In the genomic region with DNA sequence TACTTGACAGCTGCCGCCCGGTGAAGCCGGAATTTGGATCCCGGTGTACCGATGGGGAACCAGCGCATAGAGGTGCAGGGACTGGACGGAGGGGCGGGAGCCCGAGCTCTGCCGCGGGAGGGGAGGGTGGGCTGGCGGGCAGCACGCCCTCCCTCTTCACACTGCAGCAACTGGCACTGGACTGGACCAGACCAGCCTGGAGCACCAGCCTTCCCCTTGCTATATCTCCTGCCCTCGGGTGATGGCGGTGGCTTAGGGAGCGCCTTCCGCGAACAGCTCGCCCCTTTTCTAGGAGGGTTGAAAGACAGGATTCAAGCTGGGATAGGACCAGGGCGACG, we compare ENCODE assay signal across 8 mouse cellular contexts. TPM values are rescaled to one million over a fixed set of nuclear protein-coding genes. Genes with fewer than 3 reads are reported as not detected.
DNase-seq lines count a peak whose midpoint lies in the region; ATAC-seq and TF ChIP-seq lines count a peak whose summit lies in the region.

No protein-coding gene starts in this region.

- H3K9me3 ChIP-seq in lung, embryonic 14.5 days (ENCODE audit: low read depth, low read length) = no peaks in the 10 kb centered on the region
- H3K9me3 ChIP-seq in forebrain, postnatal 0 days (ENCODE audit: low read length) = no peaks in the 10 kb centered on the region
- no peaks in the 10 kb centered on the region for H3K9me3 ChIP-seq in limb, embryonic 13.5 days
- no peaks in the 10 kb centered on the region for H3K9me3 ChIP-seq in midbrain, embryonic 16.5 days (replicated peaks; ENCODE audit: control insufficient read depth, low read length, poor library complexity, severe bottlenecking)

- peak; percentile 39 for DNase-seq in lung, embryonic 14.5 days
- DNase-seq in lung, adult 18-20 months = no peak
- peak; percentile 14 for DNase-seq in c-Kit-positive CD71-negative TER-119-negative erythroid progenitor cells, embryonic 14.5 days (ENCODE audit: low read depth)
- DNase-seq in forebrain, postnatal 0 days = no peak
- DNase-seq in thymus, postnatal 25 days = no peak
- DNase-seq in layer of hippocampus, adult 9-11 months = no peak

- peak overlapping the region; percentile 70 for H3K4me3 ChIP-seq in lung, embryonic 14.5 days (ENCODE audit: low read depth, low read length)
- peak overlapping the region; percentile 65 for H3K4me3 ChIP-seq in forebrain, postnatal 0 days (ENCODE audit: low read depth, low read length)
- H3K4me3 ChIP-seq in limb, embryonic 13.5 days = peak overlapping the region; percentile 78
- peak overlapping the region; percentile 84 for H3K4me3 ChIP-seq in midbrain, embryonic 16.5 days (ENCODE audit: low read depth, low read length)

- H3K4me1 ChIP-seq in lung, embryonic 14.5 days (ENCODE audit: insufficient read depth) = peaks cover 4% of the 10 kb centered on the region; the same call in 1 of the 2 replicates
- H3K4me1 ChIP-seq in forebrain, postnatal 0 days (ENCODE audit: insufficient read depth) = no peaks in the 10 kb centered on the region
- H3K4me1 ChIP-seq in limb, embryonic 13.5 days = peaks cover 12% of the 10 kb centered on the region
- H3K4me1 ChIP-seq in midbrain, embryonic 16.5 days (ENCODE audit: control insufficient read depth, insufficient read depth, low read length) = peaks cover 3% of the 10 kb centered on the region; the same call in 1 of the 2 replicates

- no peaks in the 10 kb centered on the region for H3K36me3 ChIP-seq in lung, embryonic 14.5 days (ENCODE audit: insufficient read depth)
- no peaks in the 10 kb centered on the region for H3K36me3 ChIP-seq in forebrain, postnatal 0 days (ENCODE audit: insufficient read depth)
- H3K36me3 ChIP-seq in limb, embryonic 13.5 days = no peaks in the 10 kb centered on the region
- no peaks in the 10 kb centered on the region for H3K36me3 ChIP-seq in midbrain, embryonic 16.5 days (ENCODE audit: control insufficient read depth, insufficient read depth, low read length)

- H3K4me2 ChIP-seq in lung, embryonic 14.5 days = peak overlapping the region; percentile 99
- H3K4me2 ChIP-seq in forebrain, postnatal 0 days (ENCODE audit: low read depth) = peak overlapping the region; percentile 86
- peak overlapping the region; percentile 92 for H3K4me2 ChIP-seq in limb, embryonic 13.5 days (replicated peaks)
- peak overlapping the region; percentile 95 for H3K4me2 ChIP-seq in midbrain, embryonic 16.5 days (ENCODE audit: low read length)

- H3K9ac ChIP-seq in lung, embryonic 14.5 days = peak overlapping the region; percentile 54
- H3K9ac ChIP-seq in forebrain, postnatal 0 days = peak overlapping the region; percentile 59
- H3K9ac ChIP-seq in limb, embryonic 13.5 days = peak overlapping the region; percentile 66
- peak overlapping the region; percentile 75 for H3K9ac ChIP-seq in midbrain, embryonic 16.5 days (ENCODE audit: low read depth, low read length)

- TF ChIP-seq CTCF in lung, embryonic 14.5 days (IDR thresholded peaks at IDR 0.05; ENCODE audit: low read depth) = no peak; the same call in 1 of the 2 replicates
- 0 out of 2 replicates have a peak, but pooled peaks have one; percentile 13 for TF ChIP-seq CTCF in forebrain, postnatal 0 days (IDR thresholded peaks at IDR 0.05; ENCODE audit: low read depth)

- H3K27ac ChIP-seq in lung, embryonic 14.5 days (ENCODE audit: low read depth) = no peak overlapping the region
- no peak overlapping the region for H3K27ac ChIP-seq in forebrain, postnatal 0 days (ENCODE audit: low read depth, low read length)
- no peak overlapping the region for H3K27ac ChIP-seq in limb, embryonic 13.5 days
- H3K27ac ChIP-seq in midbrain, embryonic 16.5 days (ENCODE audit: low read length) = 0 out of 2 replicates have a peak overlapping the region, but pooled peaks have one; percentile 53

- peak; percentile 74 for ATAC-seq in lung, embryonic 14.5 days (ENCODE audit: insufficient read depth)
- ATAC-seq in forebrain, postnatal 0 days = peak; percentile 68
- ATAC-seq in limb, embryonic 13.5 days (ENCODE audit: low FRiP score, low read depth) = peak; percentile 75
- ATAC-seq in midbrain, embryonic 16.5 days = peak; percentile 84

- H3K27me3 ChIP-seq in lung, embryonic 14.5 days (ENCODE audit: insufficient read depth, low read length) = peaks cover 28% of the 10 kb centered on the region
- peaks cover 4% of the 10 kb centered on the region; the same call in 1 of the 2 replicates for H3K27me3 ChIP-seq in forebrain, postnatal 0 days (ENCODE audit: insufficient read depth, low read length)
- peaks cover 32% of the 10 kb centered on the region for H3K27me3 ChIP-seq in limb, embryonic 13.5 days
- peaks cover 10% of the 10 kb centered on the region for H3K27me3 ChIP-seq in midbrain, embryonic 16.5 days (ENCODE audit: control insufficient read depth, insufficient read depth, low read depth, low read length)

- WGBS in lung, embryonic 14.5 days = 1% methylated on average over 21 of the region's 21 CpGs
- whole genome bisulfite sequencing in forebrain, postnatal 0 days = 1% methylated on average over 21 of the region's 21 CpGs
- under 1% methylated on average over 21 of the region's 21 CpGs for WGBS in limb, embryonic 13.5 days
- WGBS in midbrain, embryonic 16.5 days = 0% methylated on average over 21 of the region's 21 CpGs

RNA-seq across cellular contexts. Expression of a gene that starts 0.5 kb away (rescaled TPM):
- polyA plus RNA-seq in lung, embryonic 14.5 days (2014; fragmentation: Nextera tagmentation; extraction: Ambion mirVana) = 0.33 and 0.84 TPM in 2 replicates
- 9.5 and 14.4 TPM in 2 replicates for total RNA-seq in forebrain, postnatal 0 days (2014; rRNA removed)
- polyA plus RNA-seq in forebrain, postnatal 0 days (2015; fragmentation: Nextera tagmentation; extraction: Ambion mirVana) = 4.0 and 5.2 TPM in 2 replicates
- 2.7 and 3.7 TPM in 2 replicates for polyA plus RNA-seq in limb, embryonic 13.5 days (2015; fragmentation: Nextera tagmentation; extraction: Ambion mirVana)
- 4.2 and 4.4 TPM in 2 replicates for polyA plus RNA-seq in midbrain, embryonic 16.5 days (2015; fragmentation: Nextera tagmentation; extraction: Ambion mirVana)

Comparison
In these comparisons a context has a peak if more than half of its experiments do, and no peak if none do; other contexts are left out.
1. DNase-seq: peak in lung, embryonic 14.5 days (single experiment) and c-Kit-positive CD71-negative TER-119-negative erythroid progenitor cells, embryonic 14.5 days (single experiment); none in lung, adult 18-20 months (0 of 2), forebrain, postnatal 0 days (single experiment), thymus, postnatal 25 days (single experiment) and layer of hippocampus, adult 9-11 months (single experiment).
2. Peak in every context shown above with its lines, with median percentiles within 50 percentile points of each other: ATAC-seq, H3K4me2 ChIP-seq, H3K4me3 ChIP-seq and H3K9ac ChIP-seq.